Mouse (Mus musculus): Measurements from ENCODE around the gene Ptprn. TPM values are rescaled to one million over a fixed set of nuclear protein-coding genes. Genes with fewer than 3 reads are reported as not detected.
A peak's percentile ranks its signal among the peaks of the same experiment; 100 is the strongest.

The Ptprn gene
- polyA plus RNA-seq (2016; fragmentation: Nextera tagmentation; extraction: Ambion mirVana), result 1.7 and 2.1 TPM in 2 replicates

GRCm38 (mm10) chr1:75264091-75264880 lies at the start of gene Ptprn:
Ptprn (minus strand) TSS chr1:75264502.
- Histone ChIP-seq H3K4me1 (peaks cover 15% of the 10 kb centered on the region), H3K27me3 (replicated peaks; ENCODE audit: low read depth, poor library complexity, severe bottlenecking) (peaks cover 66% of the 10 kb centered on the region), H3K9me3 (no peaks in the 10 kb centered on the region), H3K27ac (replicated peaks) (no peak within 1 kb of the TSS), H3K4me3 (peak within 1 kb of the TSS; percentile 45), H3K36me3 (replicated peaks) (no peaks in the 10 kb centered on the region)
- DNase-seq (ENCODE audit: low spot score), result peak; percentile 45
- 13% methylated on average over 32 of the region's 32 CpGs for WGBS

- H3K4me1 ChIP-seq, result peaks cover 11% of the 10 kb centered on the region
- H3K27ac ChIP-seq (replicated peaks), result no peak overlapping the region
- no peaks in the 10 kb centered on the region for H3K27me3 ChIP-seq (replicated peaks; ENCODE audit: low read depth, poor library complexity, severe bottlenecking)
- H3K36me3 ChIP-seq (replicated peaks), result peaks cover 92% of the 10 kb centered on the region
- no peak overlapping the region for H3K4me3 ChIP-seq
- H3K9me3 ChIP-seq, result no peaks in the 10 kb centered on the region
- WGBS, result 97% methylated on average over 6 of the region's 6 CpGs
- no peak for DNase-seq (ENCODE audit: low spot score)
Observed at GRCm38 (mm10) chr1:75311694-75312093, 47.4 kb upstream of the Ptprn start.

DNA sequence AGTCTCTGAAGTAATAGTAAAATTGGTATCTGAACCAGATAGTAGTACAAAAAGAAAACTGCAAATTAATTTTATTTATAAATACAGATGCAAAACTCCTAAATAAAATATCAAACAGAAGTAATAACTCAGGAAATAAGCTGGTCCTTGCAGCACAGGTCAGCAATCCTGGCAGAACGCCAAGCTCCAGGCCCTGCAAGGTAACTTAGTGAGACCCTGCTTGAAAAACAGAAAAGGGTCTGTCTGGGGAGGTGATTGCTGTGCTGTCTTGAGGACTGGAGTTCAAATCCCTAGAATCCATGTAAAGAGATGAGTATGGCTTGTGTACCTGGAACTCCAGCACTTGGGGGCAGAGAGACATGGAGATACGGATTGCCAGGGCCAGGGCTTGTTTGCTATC lies 40.4 kb upstream of the Ptprn start:
- Histone ChIP-seq H3K4me3 (no peak overlapping the region), H3K36me3 (replicated peaks) (peaks cover 30% of the 10 kb centered on the region), H3K9me3 (no peaks in the 10 kb centered on the region), H3K27me3 (replicated peaks; ENCODE audit: low read depth, poor library complexity, severe bottlenecking) (no peaks in the 10 kb centered on the region), H3K4me1 (no peaks in the 10 kb centered on the region), H3K27ac (replicated peaks) (no peak overlapping the region)
- no peak for DNase-seq (ENCODE audit: low spot score)
- 72% methylated on average over 2 of the region's 2 CpGs for WGBS

- Histone ChIP-seq H3K27me3 (replicated peaks; ENCODE audit: low read depth, poor library complexity, severe bottlenecking) (no peaks in the 10 kb centered on the region), H3K4me3 (no peak overlapping the region), H3K9me3 (no peaks in the 10 kb centered on the region), H3K4me1 (peaks cover 22% of the 10 kb centered on the region), H3K36me3 (replicated peaks) (no peaks in the 10 kb centered on the region), H3K27ac (replicated peaks) (no peak overlapping the region)
- 78% methylated on average over 5 of the region's 5 CpGs for WGBS
- DNase-seq (ENCODE audit: low spot score), result no peak
Observed at GRCm38 (mm10) chr1:75294294-75294693, 30.0 kb upstream of the Ptprn start.

- H3K4me3 ChIP-seq, result no peak overlapping the region
- peaks cover 28% of the 10 kb centered on the region for H3K4me1 ChIP-seq
- H3K36me3 ChIP-seq (replicated peaks), result no peaks in the 10 kb centered on the region
- H3K9me3 ChIP-seq, result no peaks in the 10 kb centered on the region
- 72% methylated on average over 5 of the region's 5 CpGs for WGBS
- H3K27ac ChIP-seq (replicated peaks), result no peak overlapping the region
- H3K27me3 ChIP-seq (replicated peaks; ENCODE audit: low read depth, poor library complexity, severe bottlenecking), result no peaks in the 10 kb centered on the region
- DNase-seq (ENCODE audit: low spot score), result no peak
Observed at GRCm38 (mm10) chr1:75293331-75293701, 29.0 kb upstream of the Ptprn start.

GRCm38 (mm10) chr1:75292476-75293330 lies 28.4 kb upstream of the Ptprn start:
- Histone ChIP-seq H3K27me3 (replicated peaks; ENCODE audit: low read depth, poor library complexity, severe bottlenecking) (no peaks in the 10 kb centered on the region), H3K4me3 (no peak overlapping the region), H3K27ac (replicated peaks) (no peak overlapping the region), H3K4me1 (peaks cover 28% of the 10 kb centered on the region), H3K36me3 (replicated peaks) (no peaks in the 10 kb centered on the region), H3K9me3 (no peaks in the 10 kb centered on the region)
- no peak for DNase-seq (ENCODE audit: low spot score)
- 60% methylated on average over 12 of the region's 12 CpGs for WGBS

DNA sequence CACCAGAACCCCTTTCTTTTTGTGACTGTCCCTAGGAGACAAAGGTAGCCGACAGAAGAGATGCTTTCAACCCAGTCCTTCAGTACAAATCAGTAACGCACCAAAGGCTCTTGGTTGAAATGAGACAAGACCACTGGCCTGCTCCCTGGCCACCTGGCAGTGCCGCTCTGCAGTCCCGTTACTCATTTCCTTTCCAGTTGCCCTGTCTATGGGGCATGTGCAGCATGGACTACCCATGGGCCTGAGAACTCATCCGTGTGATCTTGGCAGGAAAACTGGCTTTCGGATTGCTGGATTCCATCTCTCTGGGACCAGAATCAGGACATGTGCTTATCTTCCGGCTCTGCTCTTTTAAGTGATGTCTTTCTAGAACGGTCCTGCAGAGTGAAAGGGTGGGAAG lies 27.0 kb upstream of the Ptprn start:
- whole genome bisulfite sequencing, result 86% methylated on average over 8 of the region's 8 CpGs

DNA sequence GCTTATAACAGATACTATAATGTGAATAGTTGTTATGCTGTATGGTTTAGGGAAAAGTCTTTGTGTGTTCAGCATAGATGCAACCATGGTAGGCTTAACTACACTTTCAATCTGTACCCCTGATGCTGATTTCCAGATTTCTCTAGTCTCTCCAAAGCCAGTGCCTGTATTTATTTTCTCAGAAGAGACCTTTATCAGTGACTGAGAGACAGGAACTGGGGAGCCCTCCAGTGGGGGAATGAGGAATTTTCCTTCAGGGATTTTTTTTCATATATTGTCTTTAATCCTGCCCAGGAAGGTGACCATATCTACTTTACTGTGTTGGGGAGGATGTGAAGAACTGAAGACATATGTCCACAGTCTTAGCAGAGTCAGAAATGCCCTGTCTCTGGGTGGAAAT lies 26.3 kb upstream of the Ptprn start:
- no peak for DNase-seq (ENCODE audit: low spot score)
- Histone ChIP-seq H3K27ac (replicated peaks) (no peak overlapping the region), H3K36me3 (replicated peaks) (no peaks in the 10 kb centered on the region), H3K9me3 (no peaks in the 10 kb centered on the region), H3K4me1 (peaks cover 28% of the 10 kb centered on the region), H3K27me3 (replicated peaks; ENCODE audit: low read depth, poor library complexity, severe bottlenecking) (no peaks in the 10 kb centered on the region), H3K4me3 (no peak overlapping the region)

More for the DNA sequence above, 27.0 kb upstream of the Ptprn start:
- no peaks in the 10 kb centered on the region for H3K9me3 ChIP-seq
- peaks cover 28% of the 10 kb centered on the region for H3K4me1 ChIP-seq
- no peak overlapping the region for H3K4me3 ChIP-seq
- DNase-seq (ENCODE audit: low spot score), result no peak
- H3K27me3 ChIP-seq (replicated peaks; ENCODE audit: low read depth, poor library complexity, severe bottlenecking), result no peaks in the 10 kb centered on the region
- no peaks in the 10 kb centered on the region for H3K36me3 ChIP-seq (replicated peaks)
- no peak overlapping the region for H3K27ac ChIP-seq (replicated peaks)

- WGBS, result 59% methylated on average over 8 of the region's 8 CpGs
- Histone ChIP-seq H3K9me3 (no peaks in the 10 kb centered on the region), H3K4me1 (peaks cover 28% of the 10 kb centered on the region), H3K27ac (replicated peaks) (no peak overlapping the region), H3K36me3 (replicated peaks) (no peaks in the 10 kb centered on the region), H3K4me3 (no peak overlapping the region), H3K27me3 (replicated peaks; ENCODE audit: low read depth, poor library complexity, severe bottlenecking) (no peaks in the 10 kb centered on the region)
- no peak for DNase-seq (ENCODE audit: low spot score)
Observed at GRCm38 (mm10) chr1:75289888-75290431, 25.7 kb upstream of the Ptprn start.

GRCm38 (mm10) chr1:75289376-75289775 lies 25.1 kb upstream of the Ptprn start:
- no peak overlapping the region for H3K4me3 ChIP-seq
- DNase-seq (ENCODE audit: low spot score), result peak; percentile 63
- no peak overlapping the region for H3K27ac ChIP-seq (replicated peaks)
- no peaks in the 10 kb centered on the region for H3K36me3 ChIP-seq (replicated peaks)
- no peaks in the 10 kb centered on the region for H3K27me3 ChIP-seq (replicated peaks; ENCODE audit: low read depth, poor library complexity, severe bottlenecking)
- WGBS, result 9% methylated on average over 7 of the region's 7 CpGs
- H3K4me1 ChIP-seq, result peaks cover 28% of the 10 kb centered on the region
- H3K9me3 ChIP-seq, result no peaks in the 10 kb centered on the region

DNA sequence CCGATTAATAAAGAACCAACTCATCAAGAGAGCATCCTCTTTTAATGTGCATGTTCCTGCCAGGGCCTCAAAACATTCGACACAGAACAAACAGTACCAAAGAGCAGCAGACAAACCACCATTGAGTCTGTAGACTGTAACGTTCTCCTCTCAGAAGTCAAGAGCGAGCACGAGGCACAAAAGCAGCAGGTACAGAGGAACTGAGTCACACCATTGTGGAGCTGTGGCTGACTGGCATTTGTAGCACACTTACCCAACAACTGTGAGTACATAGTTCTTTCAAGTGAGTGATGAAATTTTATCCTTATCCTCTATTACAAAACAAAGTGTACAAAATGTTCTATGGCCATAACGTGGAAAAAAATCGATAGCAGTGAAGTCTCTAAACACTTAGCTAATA lies 20.6 kb upstream of the Ptprn start:
- no peaks in the 10 kb centered on the region for H3K36me3 ChIP-seq (replicated peaks)
- peaks cover 11% of the 10 kb centered on the region; the same call in 1 of the 2 replicates for H3K4me1 ChIP-seq
- peaks cover 7% of the 10 kb centered on the region; the same call in 1 of the 2 replicates for H3K9me3 ChIP-seq
- H3K27me3 ChIP-seq (replicated peaks; ENCODE audit: low read depth, poor library complexity, severe bottlenecking), result no peaks in the 10 kb centered on the region
- H3K4me3 ChIP-seq, result no peak overlapping the region
- no peak overlapping the region for H3K27ac ChIP-seq (replicated peaks)
- 88% methylated on average over 7 of the region's 7 CpGs for WGBS
- DNase-seq (ENCODE audit: low spot score), result no peak

- H3K4me3 ChIP-seq, result no peak overlapping the region
- peaks cover 12% of the 10 kb centered on the region for H3K27me3 ChIP-seq (replicated peaks; ENCODE audit: low read depth, poor library complexity, severe bottlenecking)
- 79% methylated on average over 5 of the region's 5 CpGs for WGBS
- peaks cover 2% of the 10 kb centered on the region; the same call in 1 of the 2 replicates for H3K4me1 ChIP-seq
- H3K36me3 ChIP-seq (replicated peaks), result no peaks in the 10 kb centered on the region
- no peak for DNase-seq (ENCODE audit: low spot score)
- H3K27ac ChIP-seq (replicated peaks), result no peak overlapping the region
- peaks cover 7% of the 10 kb centered on the region; the same call in 1 of the 2 replicates for H3K9me3 ChIP-seq
Observed at GRCm38 (mm10) chr1:75283017-75283416, 18.7 kb upstream of the Ptprn start.
